Mouse (Mus musculus) liver, embryonic 12.5 days (tissue): ENCODE data around the gene Ubn1. TPM values are rescaled to one million over a fixed set of nuclear protein-coding genes. Genes with fewer than 3 reads are reported as not detected.

Experiments used
- ATAC-seq: fragments of 200-750 bp; cut with Nextera tagmentation; 2 replicates; pipeline ENCODE4 v1.8.0; 2017; ENCODE audit warnings: moderate number of reproducible peaks, mild to moderate bottlenecking, moderate library complexity
- H3K27ac ChIP-seq: fragments of 300-500 bp; sonication (generic); 2 replicates; pipeline ENCODE4 v1.5.1; 2016; ENCODE audit warnings: mild to moderate bottlenecking
- H3K27me3 ChIP-seq: fragments of 300-500 bp; sonication (generic); replicated peaks from 2 replicates; pipeline ENCODE4 v1.6.1; 2016; ENCODE audit warnings: mild to moderate bottlenecking, moderate library complexity
- H3K36me3 ChIP-seq: fragments of 300-500 bp; sonication (generic); 2 replicates; pipeline ENCODE4 v1.6.1; 2016; ENCODE audit warnings: mild to moderate bottlenecking, moderate library complexity
- H3K4me1 ChIP-seq: fragments of 300-500 bp; sonication (generic); 2 replicates; pipeline ENCODE4 v1.6.1; 2016
- H3K4me2 ChIP-seq: fragments of 300-500 bp; sonication (generic); 2 replicates; pipeline ENCODE4 v1.6.1; 2016; ENCODE audit warnings: mild to moderate bottlenecking, moderate library complexity
- H3K4me3 ChIP-seq: fragments of 300-500 bp; sonication (generic); 2 replicates; pipeline ENCODE4 v1.5.1; 2016; ENCODE audit warnings: mild to moderate bottlenecking, moderate library complexity
- H3K9ac ChIP-seq: fragments of 300-500 bp; sonication (generic); 2 replicates; pipeline ENCODE4 v1.6.1; 2016; ENCODE audit warnings: mild to moderate bottlenecking, moderate library complexity
- H3K9me3 ChIP-seq: fragments of 300-500 bp; sonication (generic); replicated peaks from 2 replicates; pipeline ENCODE4 v1.6.1; 2016; ENCODE audit warnings: mild to moderate bottlenecking, moderate library complexity
- WGBS: fragments of 180-500 bp; shearing (Covaris S2); methylation state at CpG from one replicate; pipeline ENCODE4 v1.1.7; 2016; ENCODE audit not compliant: insufficient replicate concordance; 5-methylcytosine and 5-hydroxymethylcytosine counted together
- polyA plus RNA-seq: library from polyadenylated mRNA; unstranded; fragments of >200 nt; fragmentation: Nextera tagmentation; extraction: Ambion mirVana; gene quantifications from 2 replicates; pipeline ENCODE4 v1.2.1, GENCODE M21; 2016

Gene Ubn1
- polyA plus RNA-seq, 1 experiment from 2014 or later = 15.2 TPM

DNA sequence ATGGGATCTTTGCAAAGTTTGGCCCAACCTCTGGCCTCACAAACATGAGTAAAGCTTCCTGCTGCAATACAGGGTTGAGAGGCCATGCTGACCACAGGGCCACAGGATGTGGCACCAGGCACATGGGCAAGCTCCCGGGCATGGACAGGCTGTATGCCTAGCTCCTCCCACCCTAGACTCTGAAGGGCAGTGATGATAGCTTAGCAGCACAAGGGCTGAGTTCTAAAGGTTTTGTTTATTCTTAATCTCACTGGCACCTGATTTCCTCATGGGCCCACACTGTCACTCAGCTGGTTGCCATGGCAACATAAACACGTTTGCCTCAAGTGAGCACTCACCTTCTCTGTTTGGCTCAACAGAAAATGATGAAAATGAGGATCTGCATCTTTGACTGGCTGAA, 20.0 kb upstream of the Ubn1 start:
- Histone ChIP-seq H3K4me2 (no peak overlapping the region), H3K27ac (no peak overlapping the region), H3K27me3 (no peaks in the 10 kb centered on the region), H3K36me3 (peaks cover 99% of the 10 kb centered on the region), H3K9ac (no peak overlapping the region), H3K4me3 (no peak overlapping the region), H3K9me3 (no peaks in the 10 kb centered on the region), H3K4me1 (no peaks in the 10 kb centered on the region)
- no peak for ATAC-seq
- 52% methylated on average over 2 of the region's 2 CpGs for WGBS

DNA sequence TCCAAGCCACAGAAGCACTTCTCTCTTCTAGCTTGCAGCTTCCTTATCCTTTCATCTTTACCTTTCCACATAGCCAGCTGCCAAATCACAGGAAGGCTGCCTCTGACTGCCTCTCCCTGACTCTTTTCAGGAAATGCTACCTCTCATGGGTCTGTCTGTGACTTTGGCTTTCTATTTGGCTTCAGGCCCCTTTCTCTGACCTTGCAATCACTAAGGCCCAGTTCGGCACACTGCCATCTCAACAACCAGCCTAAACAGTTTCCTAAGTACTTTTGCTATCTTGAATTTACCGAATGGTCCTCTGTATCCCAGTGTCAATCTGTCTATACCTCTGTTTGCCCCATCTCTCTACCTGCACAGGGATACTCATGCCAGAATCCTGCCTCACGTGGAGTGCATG, 14.3 kb upstream of the Ubn1 start:
- Histone ChIP-seq H3K9ac (no peak overlapping the region), H3K27me3 (no peaks in the 10 kb centered on the region), H3K27ac (no peak overlapping the region), H3K4me1 (no peaks in the 10 kb centered on the region), H3K4me2 (no peak overlapping the region), H3K9me3 (no peaks in the 10 kb centered on the region), H3K4me3 (no peak overlapping the region), H3K36me3 (peaks cover 99% of the 10 kb centered on the region)
- 84% methylated on average over 3 of the region's 3 CpGs for WGBS
- ATAC-seq = no peak

DNA sequence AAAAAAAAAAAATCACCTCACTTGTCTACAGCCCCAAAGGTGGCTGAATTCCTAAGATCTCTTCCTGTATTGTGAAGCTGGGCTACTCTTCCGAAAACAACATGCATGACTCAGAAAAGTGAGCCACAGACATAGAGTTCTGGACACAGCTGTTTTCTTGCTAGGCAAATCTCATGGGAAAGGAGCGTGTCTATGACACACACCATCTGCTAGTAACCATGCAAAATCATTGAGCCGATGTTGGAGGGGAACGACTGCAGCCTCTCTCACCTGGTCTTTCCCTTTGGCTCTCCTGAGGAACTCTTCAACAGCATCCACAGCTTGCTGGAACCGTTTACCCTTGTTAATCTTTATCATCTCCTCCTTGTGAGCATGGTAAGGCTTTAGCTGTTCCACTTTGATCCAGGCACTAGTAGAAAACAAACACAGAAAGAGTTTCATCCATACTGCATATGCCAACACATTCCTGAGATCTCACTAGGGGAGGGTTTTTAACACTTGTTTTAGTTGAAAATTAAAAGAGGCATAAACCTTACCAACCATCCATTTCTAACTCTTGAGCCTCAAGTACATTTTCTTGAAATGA, 13.1 kb upstream of the Ubn1 start:
- Histone ChIP-seq H3K9me3 (no peaks in the 10 kb centered on the region), H3K27ac (no peak overlapping the region), H3K9ac (no peak overlapping the region), H3K4me3 (no peak overlapping the region), H3K36me3 (peaks cover 99% of the 10 kb centered on the region), H3K4me1 (no peaks in the 10 kb centered on the region), H3K4me2 (no peak overlapping the region), H3K27me3 (no peaks in the 10 kb centered on the region)
- ATAC-seq = no peak
- WGBS = 85% methylated on average over 5 of the region's 5 CpGs

DNA sequence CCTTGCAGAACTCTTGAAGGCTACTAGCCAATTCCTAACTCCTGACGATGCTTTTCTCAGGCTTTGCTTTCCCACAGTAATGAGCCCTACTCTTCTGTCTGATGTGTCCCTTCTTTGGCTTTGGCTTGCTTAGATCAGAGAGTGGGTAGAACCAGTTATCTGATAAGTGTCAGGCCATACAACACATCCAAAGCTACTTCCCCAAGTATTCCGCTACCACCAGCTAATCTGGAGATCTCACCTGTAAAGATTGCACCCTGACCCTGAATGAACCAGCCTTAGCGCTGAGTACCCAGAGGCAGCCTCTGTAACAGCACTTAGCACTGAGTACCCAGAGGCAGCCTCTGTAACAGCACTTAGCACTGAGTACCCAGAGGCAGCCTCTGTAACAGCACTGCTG, 4.5 kb upstream of the Ubn1 start:
- H3K27me3 ChIP-seq = no peaks in the 10 kb centered on the region
- no peak overlapping the region for H3K27ac ChIP-seq
- H3K9ac ChIP-seq = no peak overlapping the region
- ATAC-seq = no peak
- 90% methylated on average over 3 of the region's 3 CpGs for WGBS
- no peak overlapping the region for H3K4me2 ChIP-seq
- H3K36me3 ChIP-seq = peaks cover 75% of the 10 kb centered on the region
- no peak overlapping the region for H3K4me3 ChIP-seq
- H3K9me3 ChIP-seq = no peaks in the 10 kb centered on the region
- peaks cover 19% of the 10 kb centered on the region for H3K4me1 ChIP-seq

DNA sequence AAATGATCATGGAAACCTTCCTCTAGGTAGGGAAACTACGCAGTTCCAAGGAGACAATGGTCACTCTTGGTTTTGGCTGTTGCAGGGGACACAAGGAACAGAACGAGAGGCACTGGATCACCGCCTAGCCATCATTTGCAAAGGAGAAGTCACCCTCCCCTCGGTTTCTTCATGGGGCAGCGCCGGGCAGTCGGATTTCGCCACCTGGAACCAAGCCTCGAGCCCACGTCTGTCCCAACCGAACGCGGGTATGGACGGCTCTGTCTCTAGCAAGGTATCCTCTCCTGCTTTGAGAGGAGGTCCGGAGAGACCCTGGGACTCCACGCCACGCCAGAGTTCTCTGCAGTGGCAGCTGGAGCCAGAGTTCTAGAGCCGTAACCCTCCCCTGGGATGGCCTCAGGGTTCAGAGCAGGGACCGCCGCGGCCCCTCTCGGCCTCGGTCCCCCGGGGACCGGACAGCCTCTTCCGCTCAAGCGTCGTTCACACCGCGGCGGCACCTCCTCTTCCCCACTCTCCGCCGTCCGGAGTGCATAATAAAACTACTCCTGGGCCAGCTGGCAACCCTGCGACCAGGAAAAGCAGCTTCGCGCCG, 579 bp upstream of the Ubn1 start:
- Histone ChIP-seq H3K4me3 (peak overlapping the region; percentile 99), H3K27ac (peak overlapping the region; percentile 86), H3K9ac (peak overlapping the region; percentile 95), H3K9me3 (no peaks in the 10 kb centered on the region), H3K4me2 (peak overlapping the region; percentile 84), H3K4me1 (peaks cover 36% of the 10 kb centered on the region), H3K27me3 (no peaks in the 10 kb centered on the region), H3K36me3 (peaks cover 52% of the 10 kb centered on the region)
- peak; percentile 53 for ATAC-seq
- under 1% methylated on average over 38 of the region's 38 CpGs for WGBS

DNA sequence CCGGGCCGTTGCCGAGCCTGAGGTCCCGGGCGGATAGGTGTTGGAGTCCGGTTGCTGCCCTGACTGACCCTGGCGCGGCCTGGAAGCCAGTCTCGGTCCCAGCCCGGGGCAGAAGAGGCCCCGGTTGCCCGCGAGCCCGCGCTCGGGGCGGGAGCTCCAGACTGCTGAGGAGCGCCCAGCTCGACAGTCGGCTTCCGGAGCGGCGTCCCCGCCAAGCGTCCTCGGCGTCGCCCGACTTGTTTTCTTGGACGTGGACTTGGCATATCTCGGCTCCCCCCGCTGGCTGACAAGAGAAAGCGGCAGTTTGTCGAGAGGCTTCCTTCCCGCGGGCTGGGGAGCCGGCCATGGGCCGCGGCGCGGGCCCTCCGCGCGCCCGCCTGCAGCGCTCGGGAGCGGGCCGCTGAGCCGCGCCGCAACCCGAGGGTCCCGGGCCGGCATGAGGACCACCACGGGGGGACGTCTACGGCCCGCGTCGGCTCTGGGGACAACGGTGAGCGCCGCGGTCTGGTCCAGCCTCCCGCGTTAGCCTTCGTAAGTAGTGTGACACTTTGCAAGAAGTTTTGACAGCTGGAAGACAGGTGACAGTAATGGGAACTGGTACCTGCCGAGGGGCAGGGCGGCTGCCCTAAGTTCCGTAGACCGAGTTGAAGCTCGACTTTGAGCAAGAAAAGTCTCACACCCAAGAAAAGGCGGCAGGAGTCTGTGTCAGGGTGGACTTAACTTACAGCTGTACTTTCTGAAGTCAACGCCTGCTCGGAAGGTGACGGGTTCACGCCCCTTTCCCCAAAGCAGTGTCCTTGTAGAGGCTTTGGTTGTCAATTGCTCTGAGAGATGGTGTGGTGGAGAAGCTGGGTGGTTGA, 624 bp downstream of the Ubn1 start:
- peak overlapping the region; percentile 96 for H3K27ac ChIP-seq
- no peaks in the 10 kb centered on the region for H3K27me3 ChIP-seq
- peak; percentile 73 for ATAC-seq
- H3K4me3 ChIP-seq = peak overlapping the region; percentile 99
- peak overlapping the region; percentile 92 for H3K4me2 ChIP-seq
- peaks cover 47% of the 10 kb centered on the region for H3K36me3 ChIP-seq
- peaks cover 36% of the 10 kb centered on the region for H3K4me1 ChIP-seq
- peak overlapping the region; percentile 96 for H3K9ac ChIP-seq
- under 1% methylated on average over 76 of the region's 78 CpGs for WGBS
- no peaks in the 10 kb centered on the region for H3K9me3 ChIP-seq

DNA sequence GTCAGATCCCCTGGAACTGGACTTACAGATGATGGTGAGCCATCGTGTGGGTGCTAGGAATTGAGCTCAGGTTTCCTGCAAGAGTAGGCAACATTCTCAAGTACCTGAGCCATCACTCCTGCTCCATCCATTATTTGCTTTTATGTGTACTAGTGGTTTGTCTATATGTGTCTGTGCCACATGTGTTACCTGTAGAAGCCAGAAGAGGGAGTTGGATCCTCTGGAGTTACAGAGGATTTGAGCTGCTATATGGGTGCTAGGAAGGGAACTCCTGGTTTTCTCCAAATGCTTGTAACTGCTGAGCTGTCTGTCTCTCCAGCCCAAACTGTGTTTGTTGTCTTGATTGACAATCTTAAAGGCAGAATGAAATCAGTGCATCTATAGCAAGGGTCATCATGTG, 8.3 kb downstream of the Ubn1 start:
- Histone ChIP-seq H3K9ac (no peak overlapping the region), H3K36me3 (peaks cover 78% of the 10 kb centered on the region), H3K4me3 (no peak overlapping the region), H3K27ac (no peak overlapping the region), H3K9me3 (no peaks in the 10 kb centered on the region), H3K4me1 (no peaks in the 10 kb centered on the region), H3K27me3 (no peaks in the 10 kb centered on the region), H3K4me2 (no peak overlapping the region)
- 77% methylated on average over 1 of the region's 1 CpGs for WGBS
- ATAC-seq = no peak

DNA sequence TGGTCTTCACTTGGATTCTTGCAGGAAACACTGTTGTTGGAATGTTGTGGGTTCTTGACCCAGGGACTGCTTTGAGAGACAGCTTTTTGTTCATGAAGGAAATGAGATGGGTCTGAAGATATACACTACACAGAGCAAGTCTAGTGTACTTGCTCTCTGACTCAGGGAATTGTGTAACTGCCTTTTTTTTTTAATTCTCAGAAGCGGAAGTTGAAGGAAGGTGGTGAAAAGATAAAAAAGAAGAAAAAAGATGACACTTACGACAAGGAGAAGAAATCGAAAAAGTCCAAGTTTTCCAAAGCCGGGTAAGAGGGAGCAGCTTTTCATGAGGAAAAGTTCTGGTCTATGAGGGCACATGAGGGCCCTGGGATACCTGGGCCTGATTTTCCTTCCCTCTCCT, 13.6 kb downstream of the Ubn1 start:
- H3K4me1 ChIP-seq = no peaks in the 10 kb centered on the region
- H3K4me2 ChIP-seq = no peak overlapping the region
- no peak overlapping the region for H3K4me3 ChIP-seq
- no peaks in the 10 kb centered on the region for H3K27me3 ChIP-seq
- 84% methylated on average over 4 of the region's 4 CpGs for WGBS
- H3K27ac ChIP-seq = no peak overlapping the region
- no peak for ATAC-seq
- no peaks in the 10 kb centered on the region for H3K9me3 ChIP-seq
- no peak overlapping the region for H3K9ac ChIP-seq
- H3K36me3 ChIP-seq = peaks cover 85% of the 10 kb centered on the region

DNA sequence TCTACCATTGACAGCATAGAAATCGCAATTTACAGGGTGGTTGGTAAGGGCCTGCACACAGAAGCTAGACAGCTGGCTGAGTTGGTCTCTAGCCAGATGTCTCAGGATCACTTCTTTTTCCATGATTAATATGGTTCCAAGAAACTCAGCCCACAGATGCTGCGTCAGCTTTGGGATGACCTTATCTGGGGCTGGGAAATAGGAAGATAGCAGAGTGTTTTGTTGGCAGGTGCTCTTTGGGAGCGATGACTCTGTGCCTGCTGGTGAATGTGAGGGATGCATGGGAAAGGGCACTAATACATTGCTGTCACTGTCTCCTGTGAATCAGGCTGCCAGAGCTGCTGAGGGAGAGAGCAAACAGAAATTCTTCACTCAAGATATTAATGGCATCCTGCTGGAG, 20.5 kb downstream of the Ubn1 start:
- H3K4me3 ChIP-seq = no peak overlapping the region
- peaks cover 94% of the 10 kb centered on the region for H3K36me3 ChIP-seq
- WGBS = 84% methylated on average over 3 of the region's 3 CpGs
- no peaks in the 10 kb centered on the region for H3K9me3 ChIP-seq
- H3K9ac ChIP-seq = no peak overlapping the region
- H3K4me1 ChIP-seq = no peaks in the 10 kb centered on the region
- no peak overlapping the region for H3K27ac ChIP-seq
- ATAC-seq = no peak
- no peaks in the 10 kb centered on the region for H3K27me3 ChIP-seq
- no peak overlapping the region for H3K4me2 ChIP-seq

DNA sequence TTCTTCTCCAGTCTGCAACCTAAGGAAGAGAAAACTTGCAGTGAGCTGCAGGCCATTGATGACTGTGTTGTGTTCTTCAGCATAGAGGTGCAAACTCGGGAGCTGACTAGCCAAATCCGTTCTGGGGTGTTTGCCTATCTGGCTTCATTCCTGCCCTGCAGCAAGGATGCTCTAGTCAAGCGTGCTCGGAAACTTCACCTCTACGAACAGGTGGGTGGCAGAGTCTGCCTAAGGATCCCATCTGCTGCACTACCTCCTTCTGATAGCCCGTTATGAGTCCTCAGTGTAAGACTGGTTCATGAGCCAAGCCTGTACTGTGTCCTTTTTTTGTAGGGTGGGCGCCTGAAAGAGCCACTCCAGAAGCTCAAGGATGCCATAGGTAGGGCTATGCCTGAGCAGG, 22.1 kb downstream of the Ubn1 start:
- Histone ChIP-seq H3K27me3 (no peaks in the 10 kb centered on the region), H3K36me3 (peaks cover 96% of the 10 kb centered on the region), H3K4me2 (no peak overlapping the region), H3K4me3 (no peak overlapping the region), H3K9me3 (no peaks in the 10 kb centered on the region), H3K27ac (no peak overlapping the region), H3K4me1 (no peaks in the 10 kb centered on the region), H3K9ac (no peak overlapping the region)
- ATAC-seq = no peak
- 90% methylated on average over 7 of the region's 7 CpGs for WGBS

DNA sequence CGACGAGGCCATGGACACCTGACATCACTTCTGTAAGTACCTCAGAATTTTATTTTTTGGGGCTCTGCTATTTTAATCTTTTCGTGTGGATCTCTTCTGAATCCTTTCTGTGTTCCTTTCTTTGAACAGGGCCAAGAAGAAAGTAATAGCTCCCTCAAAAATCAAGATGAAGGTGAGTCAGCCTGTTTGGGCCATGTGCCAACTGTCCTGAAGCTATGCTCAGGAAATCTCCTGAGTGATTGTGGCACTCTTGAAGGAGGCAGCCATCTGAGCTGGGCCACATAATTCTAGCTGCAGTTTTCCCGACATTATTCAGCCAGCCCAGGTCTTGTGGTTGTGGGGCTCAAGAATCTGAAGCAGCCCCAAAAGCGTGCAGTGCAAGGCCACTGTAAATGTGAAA, 24.5 kb downstream of the Ubn1 start:
- H3K4me1 ChIP-seq = no peaks in the 10 kb centered on the region
- no peaks in the 10 kb centered on the region for H3K27me3 ChIP-seq
- no peaks in the 10 kb centered on the region for H3K9me3 ChIP-seq
- no peak overlapping the region for H3K9ac ChIP-seq
- no peak overlapping the region for H3K4me2 ChIP-seq
- peaks cover 97% of the 10 kb centered on the region for H3K36me3 ChIP-seq
- WGBS = 86% methylated on average over 5 of the region's 5 CpGs
- H3K27ac ChIP-seq = no peak overlapping the region
- H3K4me3 ChIP-seq = no peak overlapping the region
- ATAC-seq = no peak

DNA sequence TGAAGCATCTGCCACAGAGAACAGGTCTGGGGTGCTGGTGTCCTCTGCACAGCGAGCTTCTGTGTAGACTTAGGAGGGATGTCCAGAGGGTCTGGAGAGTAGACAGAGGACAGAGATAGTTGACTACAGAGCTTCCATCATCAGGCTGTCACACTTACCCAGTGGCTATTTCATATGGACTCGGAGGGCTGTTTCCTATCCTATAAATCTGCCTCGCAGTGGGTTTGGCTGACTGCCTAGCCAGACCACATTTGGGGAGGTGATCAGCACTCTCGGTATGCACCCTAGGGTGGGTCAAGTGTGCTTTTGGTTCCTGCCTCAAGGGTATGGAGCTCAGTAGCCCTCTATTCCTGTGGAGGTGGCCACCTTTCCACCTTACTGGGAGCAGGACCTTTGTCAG, 35.3 kb downstream of the Ubn1 start:
- Histone ChIP-seq H3K27ac (no peak overlapping the region), H3K4me2 (no peak overlapping the region), H3K9ac (no peak overlapping the region), H3K27me3 (no peaks in the 10 kb centered on the region), H3K36me3 (peaks cover 72% of the 10 kb centered on the region), H3K4me1 (no peaks in the 10 kb centered on the region), H3K4me3 (no peak overlapping the region), H3K9me3 (no peaks in the 10 kb centered on the region)
- no peak for ATAC-seq
- WGBS = 80% methylated on average over 4 of the region's 4 CpGs
